Mouse (Mus musculus) ES-Bruce4 (cell line): ENCODE measurements around the gene Retreg1. TPM values are rescaled to one million over a fixed set of nuclear protein-coding genes. Genes with fewer than 3 reads are reported as not detected.

Source experiments
- H3K27ac ChIP-seq: 2 replicates; pipeline ENCODE4 v1.5.1; 2012; ENCODE audit warnings: low read length, inconsistent platforms; ENCODE audit not compliant: insufficient read depth
- H3K27me3 ChIP-seq: 2 replicates; pipeline ENCODE4 v1.6.1; 2012; ENCODE audit warnings: mild to moderate bottlenecking, low read length, inconsistent platforms; ENCODE audit not compliant: control insufficient read depth, poor library complexity, insufficient read depth, severe bottlenecking
- H3K36me3 ChIP-seq: 2 replicates; pipeline ENCODE4 v1.6.1; 2012; ENCODE audit warnings: inconsistent platforms, mild to moderate bottlenecking, low read length, moderate library complexity; ENCODE audit not compliant: control insufficient read depth, poor library complexity, insufficient read depth, severe bottlenecking
- H3K4me1 ChIP-seq: one replicate; pipeline ENCODE4 v1.8.1; 2011; ENCODE audit warnings: low read length; ENCODE audit not compliant: control insufficient read depth, insufficient read depth
- H3K4me3 ChIP-seq: 2 replicates; pipeline ENCODE4 v1.5.1; 2011; ENCODE audit warnings: low read depth, mild to moderate bottlenecking, low read length
- H3K9ac ChIP-seq: 2 replicates; pipeline ENCODE4 v1.6.1; 2012; ENCODE audit warnings: low read depth, mild to moderate bottlenecking, inconsistent platforms; ENCODE audit not compliant: poor library complexity, severe bottlenecking
- H3K9me3 ChIP-seq: replicated peaks from 2 replicates; pipeline ENCODE4 v1.6.1; 2012; ENCODE audit warnings: mild to moderate bottlenecking, low read length, inconsistent platforms; ENCODE audit not compliant: control insufficient read depth, poor library complexity, insufficient read depth, severe bottlenecking
- CTCF ChIP-seq: IDR thresholded peaks from one replicate; pipeline ENCODE4 v1.8.1; 2011; ENCODE audit warnings: low read depth, low read length
- EP300 ChIP-seq: IDR thresholded peaks from 2 replicates; pipeline ENCODE4 v1.6.1; 2011; ENCODE audit warnings: low read depth, low read length; ENCODE audit not compliant: insufficient read depth
- POLR2A ChIP-seq: IDR thresholded peaks from one replicate; pipeline ENCODE4 v1.8.1; 2011; ENCODE audit warnings: low read length; ENCODE audit not compliant: insufficient read depth
- polyA plus RNA-seq: library from polyadenylated mRNA; stranded (reverse); fragments of >200 nt; gene quantifications from 2 replicates; pipeline ENCODE4 v1.2.4, GENCODE M21; 2011; ENCODE audit warnings: low read depth; ENCODE audit not compliant: missing spikeins, insufficient read depth, insufficient read length

The Retreg1 gene
- polyA plus RNA-seq, 1 experiment, result 16.5 TPM

DNA sequence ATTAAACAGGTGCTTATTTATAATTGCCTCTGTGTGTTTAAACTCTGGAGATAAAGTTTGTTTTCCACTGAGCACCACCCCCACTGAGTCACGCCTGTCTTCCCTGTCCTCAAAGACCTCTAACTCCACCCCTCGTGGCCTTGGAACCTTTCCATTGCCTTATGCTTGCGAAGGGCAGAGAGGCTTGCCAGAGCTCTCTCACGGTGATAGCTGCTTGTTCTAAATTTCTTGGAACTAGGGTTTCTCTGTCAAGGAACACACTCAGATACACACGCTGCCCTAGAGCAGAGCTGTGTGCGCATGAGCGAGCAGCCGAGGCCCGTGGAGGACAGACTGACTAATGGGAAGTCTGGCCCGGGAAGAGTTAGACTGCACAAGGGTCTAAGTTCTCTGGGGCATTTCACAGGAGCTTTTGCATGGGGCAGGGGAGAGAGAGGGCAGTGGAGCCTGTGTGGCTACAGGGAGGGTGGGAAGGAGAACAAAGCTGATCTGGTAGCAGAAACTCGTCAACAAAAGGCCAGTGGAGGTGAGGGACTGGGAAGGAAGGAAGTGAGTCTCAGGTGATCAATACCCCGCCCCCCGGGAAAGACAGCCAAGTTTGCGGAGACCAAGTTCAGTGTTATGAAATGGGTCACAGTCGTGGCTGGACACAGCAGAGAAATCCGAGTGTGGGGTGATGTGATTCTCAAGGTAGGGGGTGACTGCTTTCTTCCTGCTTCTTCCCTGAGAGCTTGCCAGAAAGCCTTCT is 90.1 kb downstream of the Retreg1 start:
- no peak overlapping the region for H3K9ac ChIP-seq
- no peaks in the 10 kb centered on the region for H3K9me3 ChIP-seq

DNA sequence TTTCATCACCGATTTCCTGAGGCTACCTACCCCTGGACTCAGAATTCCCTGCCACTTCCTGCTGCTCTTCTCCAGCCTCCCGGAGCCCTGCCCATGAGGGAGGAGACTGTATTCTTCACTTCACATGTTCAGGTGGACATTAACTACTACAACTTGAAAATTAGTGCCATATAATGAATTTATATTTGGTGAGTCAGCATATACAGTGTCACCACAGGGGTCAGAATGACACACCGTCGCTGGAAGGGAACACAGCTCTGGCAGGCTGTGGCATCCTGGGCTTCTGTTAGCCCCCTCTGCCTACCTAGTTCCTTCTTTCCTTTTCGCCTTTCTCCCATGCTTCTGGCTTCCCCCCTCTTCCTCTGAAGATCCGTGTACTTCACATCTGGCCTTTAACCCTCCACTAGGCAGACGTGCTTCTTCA is 90.7 kb downstream of the Retreg1 start:
- Histone ChIP-seq H3K4me1 (no peaks in the 10 kb centered on the region), H3K9me3 (no peaks in the 10 kb centered on the region), H3K9ac (no peak overlapping the region), H3K27me3 (no peaks in the 10 kb centered on the region), H3K36me3 (no peaks in the 10 kb centered on the region), H3K27ac (no peak overlapping the region), H3K4me3 (no peak overlapping the region)
- TF ChIP-seq POLR2A, result no peak
- TF ChIP-seq EP300, result no peak
- TF ChIP-seq CTCF, result no peak

More for the DNA sequence above, 90.1 kb downstream of the Retreg1 start:
- H3K4me3 ChIP-seq, result no peak overlapping the region
- H3K4me1 ChIP-seq, result no peaks in the 10 kb centered on the region
- H3K27me3 ChIP-seq, result no peaks in the 10 kb centered on the region
- no peak overlapping the region for H3K27ac ChIP-seq
- H3K36me3 ChIP-seq, result no peaks in the 10 kb centered on the region
- TF ChIP-seq CTCF, result no peak
- TF ChIP-seq POLR2A, result no peak
- TF ChIP-seq EP300, result no peak

DNA sequence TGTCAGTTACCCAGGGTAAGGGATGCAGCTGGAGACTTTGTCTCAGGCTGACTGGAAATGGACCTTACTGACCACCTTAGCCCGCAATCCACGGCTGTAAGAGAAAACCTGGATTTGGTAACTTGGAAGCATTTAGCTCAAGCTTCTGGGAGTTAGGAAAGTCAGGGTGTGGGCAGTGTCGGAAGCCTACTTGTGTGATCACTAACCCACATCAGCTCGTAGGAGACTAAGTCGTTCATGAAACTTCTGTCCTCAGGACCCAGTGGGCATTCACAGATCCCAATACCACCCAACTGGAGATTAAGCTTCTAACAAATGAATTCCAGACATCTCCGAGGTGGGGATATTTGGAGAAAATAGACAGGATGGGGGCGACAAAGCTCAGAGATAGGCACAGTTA is 91.4 kb downstream of the Retreg1 start:
- Histone ChIP-seq H3K27ac (no peak overlapping the region), H3K9me3 (no peaks in the 10 kb centered on the region), H3K4me3 (no peak overlapping the region), H3K36me3 (no peaks in the 10 kb centered on the region), H3K27me3 (no peaks in the 10 kb centered on the region), H3K9ac (no peak overlapping the region), H3K4me1 (no peaks in the 10 kb centered on the region)
- TF ChIP-seq POLR2A (no peak), CTCF (no peak), EP300 (no peak)

DNA sequence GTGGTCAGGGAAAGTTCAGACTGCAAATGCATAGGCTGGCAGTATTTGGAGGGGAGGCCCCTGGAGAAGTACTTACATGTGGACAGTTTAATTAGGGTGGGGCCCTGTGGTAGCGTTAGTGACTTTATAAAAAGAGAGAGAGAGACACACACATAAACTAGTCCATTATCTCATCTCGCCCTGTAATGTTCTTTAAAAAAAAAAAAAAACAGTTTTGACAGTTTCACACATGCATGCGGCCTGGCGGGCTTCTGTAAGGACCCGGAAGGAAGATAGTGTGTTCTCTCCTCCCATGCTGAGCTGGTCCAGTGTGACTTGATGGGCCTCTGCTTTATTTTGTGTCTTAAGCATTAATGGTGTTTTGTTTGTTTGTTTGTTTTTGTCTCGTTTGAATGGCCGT is 95.5 kb downstream of the Retreg1 start:
- TF ChIP-seq POLR2A (no peak), CTCF (no peak), EP300 (no peak)
- Histone ChIP-seq H3K36me3 (no peaks in the 10 kb centered on the region), H3K9ac (no peak overlapping the region), H3K27me3 (no peaks in the 10 kb centered on the region), H3K4me3 (no peak overlapping the region), H3K9me3 (no peaks in the 10 kb centered on the region), H3K27ac (no peak overlapping the region), H3K4me1 (no peaks in the 10 kb centered on the region)

DNA sequence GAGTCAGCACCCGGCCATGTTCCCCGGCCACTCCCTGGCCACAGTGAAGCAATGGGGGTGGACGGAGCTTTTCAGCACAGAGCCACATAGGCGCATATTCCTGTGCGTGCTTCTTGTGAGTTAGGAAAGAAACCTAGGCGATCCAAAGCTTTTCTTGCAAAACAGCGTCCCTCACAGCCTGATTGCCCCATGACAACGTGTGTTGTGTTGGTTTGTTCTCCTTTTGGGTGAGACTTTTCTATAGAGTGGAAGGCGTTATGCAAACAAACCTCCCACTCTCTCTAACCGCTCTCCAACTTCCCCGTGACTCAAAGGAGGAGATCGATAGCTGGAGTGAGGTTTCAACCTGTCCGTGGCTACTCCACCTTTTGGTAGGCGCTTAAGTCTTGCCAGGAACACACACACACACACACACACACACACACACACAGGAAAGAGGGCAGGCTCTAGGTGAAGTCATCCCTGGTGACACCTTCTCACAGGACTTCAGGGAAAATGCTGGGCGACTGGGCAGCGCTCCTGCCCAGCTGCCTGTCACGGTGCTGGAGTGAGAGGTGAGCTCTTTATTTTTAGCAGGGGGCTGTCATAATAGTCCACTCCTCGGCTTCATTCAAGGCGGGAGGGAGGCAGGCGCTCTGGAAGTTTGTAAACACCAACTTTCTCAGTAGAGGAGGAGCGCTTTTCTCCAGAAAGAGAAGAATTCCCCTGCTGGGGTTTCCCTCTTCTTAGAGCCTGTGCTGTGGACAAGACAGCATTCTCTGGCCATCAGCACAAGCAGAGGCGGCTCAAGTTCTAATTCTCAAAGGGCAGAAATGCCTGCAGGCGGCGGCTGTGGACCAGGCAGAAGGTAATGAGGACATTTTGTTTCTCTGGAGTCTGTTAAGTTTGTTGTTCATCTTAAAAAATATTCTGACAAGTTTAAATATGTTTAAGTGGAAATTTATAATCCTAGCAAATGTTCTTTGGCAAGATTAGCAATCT is 97.7 kb downstream of the Retreg1 start:
- no peak overlapping the region for H3K27ac ChIP-seq
- H3K27me3 ChIP-seq, result no peaks in the 10 kb centered on the region
- H3K36me3 ChIP-seq, result no peaks in the 10 kb centered on the region
- H3K9me3 ChIP-seq, result no peaks in the 10 kb centered on the region
- TF ChIP-seq CTCF (no peak), EP300 (no peak), POLR2A (no peak)
- no peaks in the 10 kb centered on the region for H3K4me1 ChIP-seq
- H3K9ac ChIP-seq, result no peak overlapping the region
- no peak overlapping the region for H3K4me3 ChIP-seq

DNA sequence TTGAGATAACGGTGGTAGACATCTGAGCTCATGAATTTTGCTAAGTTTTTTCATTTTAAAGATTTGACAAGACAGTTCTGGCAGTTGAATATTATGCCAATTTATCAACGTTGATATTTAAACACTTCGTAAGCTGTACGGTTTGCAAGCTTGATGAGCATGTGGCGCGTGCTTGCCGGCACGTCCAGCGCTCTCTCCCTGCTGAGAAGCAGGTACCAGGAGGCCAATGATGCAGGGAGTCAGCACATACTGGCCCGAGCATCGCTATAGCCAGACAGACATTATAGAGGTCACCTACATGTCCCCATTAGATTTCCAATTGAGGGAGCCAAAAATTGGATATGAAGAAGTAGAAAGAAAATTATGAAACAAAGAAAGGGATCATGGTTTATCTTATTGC is 98.5 kb downstream of the Retreg1 start:
- Histone ChIP-seq H3K36me3 (no peaks in the 10 kb centered on the region), H3K27ac (no peak overlapping the region), H3K9ac (no peak overlapping the region), H3K9me3 (no peaks in the 10 kb centered on the region), H3K4me3 (no peak overlapping the region), H3K4me1 (no peaks in the 10 kb centered on the region), H3K27me3 (no peaks in the 10 kb centered on the region)
- TF ChIP-seq POLR2A (no peak), CTCF (no peak), EP300 (no peak)
